Mouse (Mus musculus) limb, embryonic 14.5 days (tissue): ENCODE results near the gene Necab2. TPM values are rescaled to one million over a fixed set of nuclear protein-coding genes. Genes with fewer than 3 reads are reported as not detected.

Experiments
- ATAC-seq: fragments of 200-750 bp; cut with Nextera tagmentation; 2 replicates; pipeline ENCODE4 v1.8.0; 2017; ENCODE audit warnings: low read depth, moderate number of reproducible peaks, moderate TSS enrichment; ENCODE audit not compliant: low FRiP score
- DNase-seq: peaks from one replicate; pipeline ENCODE4 v3.0.0-alpha.2; 2015; ENCODE audit warnings: low spot score
- H3K27ac ChIP-seq: fragments of 300-500 bp; sonication (generic); replicated peaks from 2 replicates; pipeline ENCODE4 v1.5.1; 2014; ENCODE audit warnings: low read depth, mild to moderate bottlenecking, low read length, moderate library complexity, mixed read lengths
- H3K27me3 ChIP-seq: fragments of 300-500 bp; sonication (generic); 2 replicates; pipeline ENCODE4 v1.6.1; 2014; ENCODE audit warnings: low read length, mixed read lengths; ENCODE audit not compliant: control insufficient read depth, insufficient read depth
- H3K36me3 ChIP-seq: fragments of 300-500 bp; sonication (generic); 2 replicates; pipeline ENCODE4 v1.6.1; 2014; ENCODE audit warnings: mild to moderate bottlenecking, low read length, moderate library complexity, mixed read lengths; ENCODE audit not compliant: control insufficient read depth, insufficient read depth
- H3K4me1 ChIP-seq: fragments of 300-500 bp; sonication (generic); 2 replicates; pipeline ENCODE4 v1.6.1; 2014; ENCODE audit warnings: antibody characterized with exemption, low read length, mixed read lengths; ENCODE audit not compliant: control insufficient read depth, insufficient read depth
- H3K4me2 ChIP-seq: fragments of 300-500 bp; sonication (generic); replicated peaks from 2 replicates; pipeline ENCODE4 v1.6.1; 2014; ENCODE audit warnings: low read depth, mild to moderate bottlenecking, low read length, moderate library complexity; ENCODE audit not compliant: severe bottlenecking
- H3K4me3 ChIP-seq: fragments of 300-500 bp; sonication (generic); replicated peaks from 2 replicates; pipeline ENCODE4 v1.5.1; 2014; ENCODE audit warnings: low read length
- H3K9ac ChIP-seq: fragments of 300-500 bp; sonication (generic); 2 replicates; pipeline ENCODE4 v1.6.1; 2014; ENCODE audit warnings: mild to moderate bottlenecking, low read depth, low read length, moderate library complexity; ENCODE audit not compliant: severe bottlenecking
- H3K9me3 ChIP-seq: fragments of 300-500 bp; sonication (generic); 2 replicates; pipeline ENCODE4 v1.6.1; 2016; ENCODE audit warnings: low read length; ENCODE audit not compliant: control insufficient read depth
- POLR2A ChIP-seq: fragments of 200-500 bp; IDR thresholded peaks from 2 replicates; pipeline ENCODE4 v1.8.0; 2012; ENCODE audit warnings: inconsistent platforms, mild to moderate bottlenecking, moderate library complexity, borderline replicate concordance; ENCODE audit not compliant: insufficient read depth, insufficient read length; ENCODE audit errors: extremely low read depth
- WGBS: fragments of 180-500 bp; shearing (Covaris S2); extraction: QIAGEN DNeasy Blood & Tissue Kit; methylation state at CpG from one replicate; pipeline ENCODE4 v1.1.7; 2014; 5-methylcytosine and 5-hydroxymethylcytosine counted together
- polyA plus RNA-seq, 2 experiments: library from polyadenylated mRNA; depleted of rRNA in 1 of 2; stranded (reverse) in 1 of 2; unstranded in 1 of 2; fragments of >200 nt; fragmentation: Nextera tagmentation in 1 of 2; extraction: Ambion mirVana in 1 of 2; gene quantifications; 2 replicates each; pipeline versions ENCODE4 v1.2.1 to v1.2.3; 2012 to 2014

Necab2 gene
- polyA plus RNA-seq, 2 experiments, result 2.2 to 7.8 TPM

DNA sequence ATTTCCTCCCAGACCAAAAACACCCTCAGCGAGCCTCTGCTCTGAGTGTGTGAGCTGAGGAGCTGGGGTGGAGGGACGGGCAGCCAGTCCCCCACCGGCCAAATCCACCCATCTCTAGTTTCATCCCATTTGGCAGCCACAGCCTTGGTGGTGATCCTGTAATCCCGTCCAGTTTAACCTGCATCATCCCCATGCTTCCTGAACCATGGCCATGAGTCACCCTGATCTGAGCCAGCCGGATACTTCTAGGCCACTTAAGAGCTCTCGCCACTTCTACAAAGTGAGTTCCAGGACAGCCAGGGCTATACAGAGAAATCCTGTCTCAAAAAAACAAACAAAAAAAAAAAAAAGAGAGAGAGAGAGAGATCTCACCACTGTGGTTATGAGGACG lies 18.2 kb upstream of the Necab2 start:
- no peak for ATAC-seq
- Histone ChIP-seq H3K9me3 (no peaks in the 10 kb centered on the region), H3K27me3 (no peaks in the 10 kb centered on the region), H3K4me3 (no peak overlapping the region), H3K36me3 (no peaks in the 10 kb centered on the region), H3K27ac (no peak overlapping the region), H3K4me1 (0 out of 2 replicates have a peak, but pooled peaks cover 10% of the 10 kb centered on the region), H3K4me2 (no peak overlapping the region), H3K9ac (no peak overlapping the region)
- no peak for DNase-seq
- no peak for TF ChIP-seq POLR2A
- WGBS, result 70% methylated on average over 7 of the region's 7 CpGs

GRCm38 (mm10) chr8:119428766-119429327 lies 17.7 kb upstream of the Necab2 start:
- Histone ChIP-seq H3K4me1 (0 out of 2 replicates have a peak, but pooled peaks cover 8% of the 10 kb centered on the region), H3K27ac (no peak overlapping the region), H3K36me3 (no peaks in the 10 kb centered on the region), H3K4me2 (no peak overlapping the region), H3K9ac (no peak overlapping the region), H3K4me3 (no peak overlapping the region), H3K27me3 (no peaks in the 10 kb centered on the region), H3K9me3 (no peaks in the 10 kb centered on the region)
- 84% methylated on average over 5 of the region's 5 CpGs for WGBS
- DNase-seq (no peak), ATAC-seq (no peak)
- no peak for TF ChIP-seq POLR2A

GRCm38 (mm10) chr8:119429552-119429951 lies 17.0 kb upstream of the Necab2 start:
- ATAC-seq, result no peak
- Histone ChIP-seq H3K9ac (no peak overlapping the region), H3K36me3 (no peaks in the 10 kb centered on the region)

GRCm38 (mm10) chr8:119430250-119430649 lies 16.3 kb upstream of the Necab2 start:
- no peak overlapping the region for H3K27ac ChIP-seq
- H3K9ac ChIP-seq, result no peak overlapping the region
- no peaks in the 10 kb centered on the region for H3K36me3 ChIP-seq
- H3K4me1 ChIP-seq, result 0 out of 2 replicates have a peak, but pooled peaks cover 5% of the 10 kb centered on the region
- H3K4me2 ChIP-seq, result no peak overlapping the region
- DNase-seq, result no peak
- no peaks in the 10 kb centered on the region for H3K9me3 ChIP-seq
- no peaks in the 10 kb centered on the region for H3K27me3 ChIP-seq
- H3K4me3 ChIP-seq, result no peak overlapping the region
- TF ChIP-seq POLR2A, result no peak
- no peak for ATAC-seq
- 68% methylated on average over 8 of the region's 8 CpGs for WGBS

More at GRCm38 (mm10) chr8:119429552-119429951, 17.0 kb upstream of the Necab2 start:
- Histone ChIP-seq H3K27me3 (no peaks in the 10 kb centered on the region), H3K27ac (no peak overlapping the region), H3K9me3 (no peaks in the 10 kb centered on the region), H3K4me2 (no peak overlapping the region), H3K4me3 (no peak overlapping the region), H3K4me1 (0 out of 2 replicates have a peak, but pooled peaks cover 5% of the 10 kb centered on the region)
- no peak for TF ChIP-seq POLR2A
- WGBS, result 77% methylated on average over 3 of the region's 3 CpGs
- DNase-seq, result no peak

DNA sequence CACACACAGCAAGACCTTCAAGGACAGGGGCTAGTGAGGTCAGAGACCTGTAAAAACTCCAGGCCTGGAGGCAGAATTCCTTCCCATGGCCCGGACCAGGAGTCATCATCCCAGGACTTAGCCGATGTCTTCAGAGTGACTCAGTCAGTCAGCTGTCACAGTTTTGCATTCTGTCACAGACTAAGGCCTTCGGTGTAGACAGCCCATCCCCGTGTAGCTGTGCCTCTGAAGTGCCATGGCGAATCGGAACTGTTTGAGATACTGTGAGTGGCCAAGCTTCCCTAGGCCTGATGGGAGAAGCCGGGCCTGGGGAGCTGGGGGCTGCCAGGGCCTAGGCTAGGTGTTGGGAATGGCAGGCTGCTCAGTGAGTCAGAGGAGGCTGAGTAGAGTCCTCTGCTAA lies 15.8 kb upstream of the Necab2 start:
- Histone ChIP-seq H3K9ac (no peak overlapping the region), H3K9me3 (no peaks in the 10 kb centered on the region), H3K4me2 (no peak overlapping the region), H3K36me3 (no peaks in the 10 kb centered on the region), H3K4me1 (0 out of 2 replicates have a peak, but pooled peaks cover 5% of the 10 kb centered on the region), H3K27me3 (no peaks in the 10 kb centered on the region), H3K27ac (no peak overlapping the region), H3K4me3 (no peak overlapping the region)
- ATAC-seq, result no peak
- no peak for TF ChIP-seq POLR2A
- WGBS, result 90% methylated on average over 7 of the region's 7 CpGs
- no peak for DNase-seq
